In genomic region chr3:90357959-90358358, GRCm38 (mm10) we compare ENCODE assay signal across 1 mouse cellular context.
TF ChIP-seq lines count a peak whose summit lies in the region.

No protein-coding gene starts in this region.

TF ChIP-seq in CH12.LX, 34 proteins besides CTCF, POLR2A, EP300 and RAD21 (continued from another document):
- no peak for TF ChIP-seq BHLHE40 (IDR thresholded peaks at IDR 0.05; ENCODE audit: low read depth, low read length)
- no peak for TF ChIP-seq NELFE (IDR thresholded peaks at IDR 0.05; ENCODE audit: low read depth, low read length)
- no peak for TF ChIP-seq RCOR1 (conservative IDR thresholded peaks at IDR 0.05; ENCODE audit: low read depth, low read length)
- no peak for TF ChIP-seq GABPA (IDR thresholded peaks at IDR 0.05; ENCODE audit: insufficient replicate concordance, low read depth, low read length)
- peak; percentile 95 for TF ChIP-seq CHD1 (IDR thresholded peaks at IDR 0.05; ENCODE audit: low read depth, low read length)
- TF ChIP-seq CHD2 (IDR thresholded peaks at IDR 0.05; ENCODE audit: low read length), result no peak
- no peak for TF ChIP-seq POLR2AphosphoS2 (IDR thresholded peaks at IDR 0.05; ENCODE audit: low read depth, low read length)
